Mouse (Mus musculus) lung, postnatal 0 days (tissue): ENCODE data around the gene Slc39a12.

Source experiments
- CTCF ChIP-seq: IDR thresholded peaks from 2 replicates; pipeline ENCODE4 v1.5.1; 2016; ENCODE audit warnings: antibody characterized with exemption, mild to moderate bottlenecking
- EP300 ChIP-seq: IDR thresholded peaks from 2 replicates; pipeline ENCODE4 v1.6.1; 2016; ENCODE audit warnings: antibody characterized with exemption, mild to moderate bottlenecking, control low read depth

GRCm38 (mm10) chr2:14390900-14391299, 2.8 kb downstream of the Slc39a12 start:
- TF ChIP-seq CTCF, result no peak
- TF ChIP-seq EP300, result no peak
